Mouse (Mus musculus) gastrocnemius, postnatal 25 days (tissue): ENCODE measurements around the gene Stx8. TPM values are rescaled to one million over a fixed set of nuclear protein-coding genes. Genes with fewer than 3 reads are reported as not detected.

Experiments
- DNase-seq: peaks from one replicate; pipeline ENCODE4 v3.0.0; 2022
- long read RNA-seq, 2 experiments: library from polyadenylated mRNA; stranded (forward); transcript quantifications; one replicate each; pipeline ENCODE4 v2.0.0; 2021
- total RNA-seq, 2 experiments: library from RNA; stranded (reverse); gene quantifications; 1 replicate in 1 of 2; 2 replicates in 1 of 2; pipeline ENCODE4 v1.2.3; 2021

Gene Stx8
- 10 to 100 TPM; 22.4 to 23.0 TPM for total RNA-seq
- long read RNA-seq, experiment 1, full-length matches to known transcripts, result 30 of 32 reads
- long read RNA-seq, experiment 1, partial matches to known transcripts, result 1 of 32 reads
- long read RNA-seq, experiment 1, other reads (novel, unspliced or antisense), result 1 of 32 reads
- long read RNA-seq, experiment 2, full-length matches to known transcripts, result 29 of 30 reads
- long read RNA-seq, experiment 2, partial matches to known transcripts, result 0 of 30 reads
- long read RNA-seq, experiment 2, other reads (novel, unspliced or antisense), result 1 of 30 reads

DNA sequence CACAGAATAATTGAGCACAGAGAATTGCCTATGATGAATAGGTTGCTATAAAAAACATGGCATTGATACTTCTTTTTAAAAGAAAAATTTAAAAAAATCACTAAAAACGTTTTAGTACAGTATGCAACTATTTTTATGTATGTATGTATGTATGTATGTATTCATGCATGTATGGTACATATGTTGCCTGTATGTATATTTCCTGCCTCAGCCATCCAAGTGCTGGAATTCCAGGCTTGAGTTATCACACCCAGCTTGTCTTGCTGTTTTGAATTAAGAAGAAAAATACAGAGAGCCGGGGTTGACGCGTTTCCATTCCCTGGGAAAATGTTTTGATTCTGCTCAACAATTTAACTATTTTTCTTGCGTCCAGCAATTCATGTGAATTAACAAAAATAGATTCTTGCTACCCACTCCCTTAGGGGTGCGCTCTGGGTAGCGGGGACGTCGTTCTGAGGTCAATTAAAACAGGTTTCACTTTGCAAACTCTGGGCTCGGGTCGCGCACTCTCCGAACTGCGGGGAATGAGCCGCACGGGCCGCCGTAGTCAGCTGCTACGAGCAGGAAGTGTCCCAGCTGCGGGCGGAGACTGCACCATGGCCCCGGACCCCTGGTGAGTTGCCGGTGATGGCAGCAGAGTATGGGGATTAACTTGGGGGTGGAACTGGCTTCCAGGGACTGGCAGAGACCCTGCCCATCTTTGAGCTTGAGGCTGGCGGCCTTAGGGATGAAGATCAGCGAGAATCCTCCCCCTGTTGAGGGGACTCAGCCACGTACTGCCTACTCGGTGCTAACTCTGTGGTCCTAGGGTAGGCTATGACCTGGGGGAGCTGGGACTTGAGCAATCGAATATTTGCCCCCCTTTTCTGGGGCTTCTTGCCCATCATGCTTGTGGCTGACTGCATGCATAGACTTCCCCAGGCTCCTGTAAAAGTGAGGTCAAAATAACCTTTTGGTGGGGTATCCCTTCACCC is at the start of gene Stx8:
Stx8 (plus strand) TSS at position 289 of the 974 bp plus-strand sequence.
- peak; percentile 89 for DNase-seq

DNA sequence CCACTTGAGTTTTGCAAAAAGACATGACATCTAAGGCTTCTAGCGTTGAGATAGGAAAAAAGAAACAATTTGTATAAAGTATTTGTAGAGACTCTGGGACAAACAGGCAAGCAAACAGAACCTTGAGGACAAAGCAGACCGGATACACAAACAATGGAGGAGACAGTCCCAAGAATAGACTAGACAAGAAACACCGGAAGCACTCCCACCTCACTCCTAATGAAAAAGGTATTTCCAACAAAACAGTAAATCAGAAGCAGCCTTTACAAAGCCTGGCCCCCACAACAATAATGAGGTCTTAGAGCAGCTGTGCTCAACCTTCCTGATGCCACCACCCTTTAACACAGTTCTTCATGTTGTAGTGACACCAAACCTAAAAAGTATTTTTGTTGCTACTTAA is 48.9 kb upstream of the Stx8 start:
- no peak for DNase-seq

- DNase-seq, result no peak
These were observed 46.4 kb upstream of the Stx8 start for GRCm38 (mm10) chr11:67919593-67919992.

DNA sequence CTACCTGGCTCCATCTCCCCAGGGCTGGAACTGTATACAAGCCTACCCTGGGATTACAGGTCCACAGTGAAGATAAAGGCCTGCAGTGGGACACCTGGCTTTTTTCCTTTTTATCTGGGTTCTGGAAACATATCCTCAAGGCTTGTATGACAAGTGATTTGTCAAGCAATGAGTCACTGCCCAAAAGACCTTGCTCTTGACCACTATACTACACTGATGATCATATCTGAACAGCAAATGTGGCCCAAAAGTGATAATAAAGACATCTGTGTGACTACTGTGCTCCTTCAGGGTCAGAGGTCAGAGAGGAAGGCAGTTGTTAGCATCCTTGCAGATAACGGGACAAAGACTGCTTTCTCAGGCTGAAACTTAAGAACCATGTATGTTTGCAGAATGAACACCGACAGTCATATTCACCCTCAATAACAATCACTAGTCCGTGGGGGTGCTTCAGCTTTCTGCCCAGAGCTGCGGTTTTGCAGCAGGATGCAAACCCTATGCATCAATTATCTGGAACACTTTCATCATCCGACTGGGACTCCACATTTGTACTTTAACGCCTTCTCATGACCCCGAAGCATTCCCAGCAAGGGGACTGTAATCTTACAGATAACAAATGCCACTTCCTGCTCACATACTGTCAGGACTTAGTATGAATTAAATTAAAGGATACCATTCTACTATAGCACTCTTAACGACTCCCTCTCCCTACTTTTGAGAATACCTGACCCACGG is 45.6 kb upstream of the Stx8 start:
- no peak for DNase-seq

- DNase-seq, result peak; percentile 34
These were observed 44.7 kb upstream of the Stx8 start for GRCm38 (mm10) chr11:67921091-67921826.

- DNase-seq, result peak; percentile 62
These were observed 43.9 kb upstream of the Stx8 start, which contains the start of gene Usp43 for GRCm38 (mm10) chr11:67921827-67922754. TSS of gene Usp43 (minus strand) at chr11:67922153.

DNA sequence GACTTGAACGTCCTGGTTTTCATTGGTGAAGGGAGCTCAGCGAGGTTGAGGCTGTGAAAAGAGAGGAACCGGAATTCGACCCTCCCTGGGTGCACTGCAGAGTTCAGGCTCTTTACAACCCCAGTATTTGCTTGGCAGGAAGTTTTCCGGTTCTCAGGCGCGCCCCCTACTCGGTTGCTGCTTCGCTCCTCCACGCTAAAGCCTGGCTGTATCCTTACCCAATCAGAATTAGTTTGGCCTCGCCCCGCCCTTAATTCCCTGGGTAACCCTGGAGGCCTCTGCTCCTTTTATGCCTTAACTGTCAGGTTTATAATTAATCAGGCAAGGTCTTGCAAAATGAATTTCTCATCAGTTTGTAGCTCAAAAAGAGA is 43.3 kb upstream of the Stx8 start:
- peak; percentile 51 for DNase-seq

DNA sequence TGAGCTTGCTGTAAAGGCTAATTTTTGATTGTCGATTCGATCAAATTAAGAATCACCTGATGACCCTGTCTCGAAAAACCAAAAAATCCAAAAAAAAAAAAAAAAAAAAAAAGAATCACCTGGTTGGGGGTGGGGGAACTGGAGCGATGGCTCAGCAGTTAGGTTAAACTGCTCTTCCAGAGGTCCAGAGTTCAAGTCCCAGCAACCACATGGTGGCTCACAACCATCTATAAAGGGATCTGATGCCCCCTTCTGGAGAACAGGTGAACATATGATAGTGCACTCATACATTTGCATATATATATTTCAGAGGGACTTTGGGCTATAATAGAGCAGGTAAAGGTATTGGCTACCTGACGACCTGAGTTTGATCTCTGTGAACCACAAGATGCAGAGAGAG is 42.3 kb upstream of the Stx8 start:
- no peak for DNase-seq

- no peak for DNase-seq
These were observed 41.0 kb upstream of the Stx8 start for GRCm38 (mm10) chr11:67925000-67925399.

DNA sequence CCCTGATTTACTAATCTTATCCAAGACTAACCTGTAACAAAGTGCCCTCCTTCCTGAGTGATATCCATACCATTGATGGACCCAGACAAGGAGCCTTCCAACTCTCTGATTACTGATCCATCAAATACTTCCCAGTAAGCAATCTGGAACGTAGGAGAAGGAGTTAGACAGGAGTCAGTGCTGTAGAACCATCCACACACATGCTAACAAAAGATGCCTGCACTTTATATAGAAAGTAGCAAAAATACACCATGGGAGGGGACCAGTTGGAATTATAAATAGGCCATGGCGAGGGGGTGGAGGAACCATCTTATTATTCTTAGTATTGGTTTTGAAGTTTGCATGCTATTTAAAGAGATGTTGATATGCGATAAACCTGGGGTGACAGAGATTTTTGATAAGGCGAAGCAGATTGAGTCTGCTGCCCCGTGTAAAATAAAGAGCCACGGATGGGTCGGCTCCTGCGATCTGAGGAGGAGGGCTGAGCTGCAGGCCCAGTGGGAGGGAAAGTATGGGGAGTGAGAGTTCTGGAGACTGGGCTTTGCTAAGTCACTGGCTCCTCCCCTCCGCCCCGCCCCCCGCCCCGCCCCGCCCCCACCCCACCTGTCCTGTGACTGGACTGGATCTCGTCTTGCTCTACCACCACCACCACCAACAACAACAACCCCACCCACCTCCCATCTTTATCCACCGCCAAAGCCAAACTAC is 39.5 kb upstream of the Stx8 start:
- no peak for DNase-seq

GRCm38 (mm10) chr11:67932156-67932555 is 33.8 kb upstream of the Stx8 start:
- DNase-seq, result no peak

DNA sequence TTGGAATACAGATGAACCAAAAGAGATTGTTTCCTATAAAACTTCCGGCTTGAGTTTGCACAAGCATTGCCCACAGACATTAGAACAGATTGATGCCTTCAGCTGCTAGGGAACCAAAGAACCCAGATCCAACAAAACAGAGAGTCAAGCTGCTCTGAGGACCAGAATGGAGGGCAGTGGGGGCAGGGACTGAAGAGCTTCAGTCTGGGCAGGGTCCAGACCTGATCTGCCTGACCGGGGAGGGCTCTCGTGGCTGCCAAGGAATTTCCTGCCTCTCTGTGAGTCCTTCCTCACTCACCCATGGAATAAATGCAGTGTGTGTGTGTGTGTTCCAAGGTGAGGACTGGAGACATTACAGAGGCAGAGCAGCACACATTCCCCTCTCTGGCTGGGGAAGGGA is 17.8 kb upstream of the Stx8 start:
- no peak for DNase-seq

DNA sequence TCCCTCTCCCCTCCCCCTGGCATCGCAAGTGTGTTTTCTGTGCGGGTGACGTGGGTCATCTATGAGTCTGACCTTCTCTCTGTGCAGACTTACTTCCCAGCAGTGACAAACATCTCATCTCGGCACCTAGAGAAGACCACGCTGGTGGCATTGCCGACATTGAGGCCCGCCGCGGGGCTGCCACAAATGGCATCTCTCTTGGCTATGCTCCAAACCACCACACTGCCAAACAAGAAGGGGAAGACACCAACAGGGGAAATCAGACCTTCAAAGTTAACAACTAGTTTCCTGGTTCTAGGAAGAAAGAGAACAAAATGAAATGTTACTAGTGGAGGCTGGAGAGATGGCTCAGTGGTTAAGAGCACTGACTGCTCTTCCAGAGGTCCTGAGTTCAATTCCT is 16.5 kb upstream of the Stx8 start:
- DNase-seq, result no peak

DNA sequence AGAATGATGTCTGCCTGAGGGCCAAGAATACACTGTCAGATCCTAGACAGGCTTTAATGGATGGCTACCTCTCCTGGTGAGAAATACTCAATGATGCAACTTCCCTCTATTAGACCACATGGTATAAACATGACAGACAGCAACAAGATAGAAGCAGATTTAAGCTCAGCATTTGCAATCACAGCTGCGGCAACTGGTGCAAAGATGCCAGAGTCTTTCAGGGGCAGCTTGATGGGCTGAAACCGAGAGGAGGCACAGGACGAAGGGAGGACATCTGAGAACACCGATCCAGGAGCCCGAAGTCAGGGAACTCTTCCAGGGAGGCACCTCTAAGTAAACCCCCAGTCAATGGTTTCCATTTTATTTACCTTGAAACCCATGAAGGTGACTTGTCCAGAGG is 12.4 kb upstream of the Stx8 start:
- no peak for DNase-seq

DNA sequence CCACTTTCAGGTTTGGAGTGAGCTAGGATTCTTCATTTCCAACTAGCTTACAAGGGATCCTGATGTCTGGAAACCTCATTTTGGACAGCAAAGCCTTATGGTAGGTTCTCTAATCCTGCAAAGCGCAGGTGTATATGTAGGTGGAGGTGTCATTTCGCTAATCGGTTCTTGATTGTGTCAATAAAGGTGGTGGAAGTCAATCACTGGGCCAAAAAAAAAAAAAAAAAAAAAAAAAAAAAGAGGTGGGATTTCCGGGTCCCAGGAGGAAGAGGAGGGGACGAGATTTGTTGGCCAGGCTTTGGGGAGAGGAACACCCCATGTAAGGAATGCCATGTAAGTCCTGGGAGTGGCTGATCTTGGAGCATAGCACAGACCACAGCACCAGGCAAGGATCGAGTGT is 11.6 kb upstream of the Stx8 start:
- DNase-seq, result no peak

GRCm38 (mm10) chr11:67964110-67964509 is 1.9 kb upstream of the Stx8 start:
- no peak for DNase-seq

GRCm38 (mm10) chr11:67965242-67965883 is 630 bp upstream of the Stx8 start, which contains the start of gene Cfap52:
TSS of gene Cfap52 (minus strand) at chr11:67965651.
- DNase-seq, result peak; percentile 61

DNA sequence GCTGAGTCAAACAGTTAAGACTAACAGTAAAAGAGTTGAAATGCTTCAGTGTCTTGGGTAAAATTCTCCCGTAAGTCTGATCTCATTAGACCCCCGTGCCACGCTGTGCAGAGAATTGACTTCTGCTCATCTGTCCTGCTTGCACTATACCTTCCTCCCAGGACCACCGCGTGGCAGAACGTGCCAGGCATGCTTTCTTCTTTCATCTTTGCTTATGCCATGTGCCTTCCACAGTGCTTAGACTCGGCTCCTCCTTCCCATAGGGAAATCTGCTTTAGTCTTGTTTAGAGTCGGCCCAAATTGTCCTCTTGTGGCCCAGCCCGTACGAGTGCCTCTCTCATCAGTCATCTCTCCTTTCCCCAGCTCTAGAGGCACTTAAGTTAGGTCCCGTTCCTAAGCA is 1.8 kb downstream of the Stx8 start:
- DNase-seq, result no peak

DNA sequence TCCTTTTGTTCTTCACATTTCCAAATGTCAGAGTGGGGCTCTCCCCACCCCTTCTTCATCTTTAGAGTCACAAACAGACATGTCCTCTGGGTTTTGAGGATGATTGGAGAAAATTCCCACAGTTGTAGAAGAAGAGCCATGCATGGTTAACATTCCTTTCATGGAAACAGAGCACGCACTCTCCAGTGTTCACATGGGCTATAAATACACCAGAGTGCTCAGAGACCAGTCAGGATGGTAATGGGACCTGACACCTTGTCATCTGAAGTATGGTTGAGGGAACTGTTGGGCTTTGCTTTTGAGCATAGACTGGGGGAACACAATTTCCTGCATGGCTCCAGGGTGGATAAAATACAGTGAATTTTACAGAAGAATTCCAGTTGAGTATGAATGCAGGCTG is 6.6 kb downstream of the Stx8 start:
- DNase-seq, result no peak

DNA sequence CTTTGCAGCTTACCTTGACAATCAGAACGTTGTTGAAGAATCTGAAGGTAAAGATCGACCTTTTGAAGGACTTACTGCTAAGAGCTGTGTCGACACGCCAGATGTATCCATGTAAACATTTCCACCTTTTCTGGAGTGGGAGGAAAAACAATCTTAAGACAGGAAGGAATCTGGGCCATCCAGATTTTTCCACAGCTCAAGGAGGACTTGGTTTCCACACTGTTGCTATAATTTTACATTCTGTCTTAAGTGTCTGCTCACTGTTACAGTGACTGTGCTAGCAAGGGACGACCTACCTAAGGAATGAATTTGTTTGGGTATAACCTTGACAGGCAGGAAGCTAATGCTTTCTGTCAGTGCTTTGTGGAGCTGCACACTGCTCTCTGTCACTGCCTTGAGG is 7.2 kb downstream of the Stx8 start:
- no peak for DNase-seq
